Mouse (Mus musculus) G1E (cell line): ENCODE results near the gene Cacng4. TPM values are rescaled to one million over a fixed set of nuclear protein-coding genes. Genes with fewer than 3 reads are reported as not detected.

Experiments used
- ATAC-seq: 2 replicates; pipeline ENCODE4 v1.8.0; 2016; ENCODE audit warnings: mild to moderate bottlenecking; ENCODE audit not compliant: insufficient number of reproducible peaks, poor library complexity, low FRiP score, severe bottlenecking; ENCODE audit errors: extremely low read depth
- DNase-seq: peaks from one replicate; pipeline ENCODE4 v3.0.0; 2012; ENCODE audit warnings: low spot score
- H3K27me3 ChIP-seq: 2 replicates; pipeline ENCODE4 v1.6.1; 2012; ENCODE audit warnings: mild to moderate bottlenecking, low read length, inconsistent platforms; ENCODE audit not compliant: insufficient read depth
- H3K36me3 ChIP-seq: replicated peaks from 2 replicates; pipeline ENCODE3; 2012; ENCODE audit warnings: mild to moderate bottlenecking, inconsistent platforms
- H3K4me1 ChIP-seq: 2 replicates; pipeline ENCODE4 v1.6.1; 2012; ENCODE audit warnings: low read depth, low read length, inconsistent platforms, mixed read lengths; ENCODE audit not compliant: insufficient read depth
- H3K4me3 ChIP-seq: 2 replicates; pipeline ENCODE4 v1.5.1; 2012; ENCODE audit warnings: low read depth, mild to moderate bottlenecking, inconsistent platforms, low read length, moderate library complexity, mixed read lengths
- H3K9me3 ChIP-seq: replicated peaks from 2 replicates; pipeline ENCODE4 v1.6.1; 2012; ENCODE audit warnings: inconsistent platforms
- CTCF ChIP-seq: IDR thresholded peaks from 2 replicates; pipeline ENCODE4 v1.5.1; 2012; ENCODE audit warnings: low read depth, low read length, inconsistent platforms, mixed read lengths
- GATA1 ChIP-seq: IDR thresholded peaks from 2 replicates; pipeline ENCODE4 v1.6.1; 2012; ENCODE audit warnings: borderline replicate concordance, low read length, inconsistent platforms, mixed read lengths
- GATA2 ChIP-seq: IDR thresholded peaks from 2 replicates; pipeline ENCODE4 v1.6.1; 2012; ENCODE audit warnings: low read depth, low read length, inconsistent platforms, borderline replicate concordance
- POLR2AphosphoS5 ChIP-seq: IDR thresholded peaks from 2 replicates; pipeline ENCODE4 v1.6.1; 2012; ENCODE audit warnings: low read depth, low read length, inconsistent platforms; ENCODE audit not compliant: insufficient replicate concordance
- TAL1 ChIP-seq: conservative IDR thresholded peaks from 2 replicates; pipeline ENCODE4 v1.6.1; 2012; ENCODE audit warnings: low read depth, low read length, inconsistent platforms, mixed read lengths
- polyA plus RNA-seq: library from polyadenylated mRNA; stranded (reverse); fragments of >175 nt; gene quantifications from 2 replicates; pipeline ENCODE4 v1.2.3, GENCODE M21; 2012
- total RNA-seq, 2 experiments: library from RNA; stranded (forward) in 1 of 2; stranded (reverse) in 1 of 2; fragments of 200-1000 nt in 1 of 2; fragments of >200 nt in 1 of 2; fragmentation: Nextera tagmentation in 1 of 2; gene quantifications; 2 replicates each; pipeline ENCODE4 v1.2.3; 2014 to 2017

The Cacng4 gene
- total and polyA plus RNA-seq, 3 experiments, result 0.11 TPM; not detected in 2

GRCm38 (mm10) chr11:107761790-107762500 is 32.4 kb downstream of the Cacng4 start:
- ATAC-seq, result no peak
- TF ChIP-seq GATA1, result no peak
- TF ChIP-seq POLR2AphosphoS5, result no peak
- no peak for TF ChIP-seq TAL1
- TF ChIP-seq GATA2, result no peak
- TF ChIP-seq CTCF, result no peak
- H3K9me3 ChIP-seq, result no peaks in the 10 kb centered on the region
- H3K4me3 ChIP-seq, result no peak overlapping the region
- no peaks in the 10 kb centered on the region for H3K36me3 ChIP-seq
- no peak for DNase-seq
- 0 out of 2 replicates have a peak, but pooled peaks cover 4% of the 10 kb centered on the region for H3K4me1 ChIP-seq
- peaks cover 27% of the 10 kb centered on the region for H3K27me3 ChIP-seq

- TF ChIP-seq POLR2AphosphoS5 (no peak), CTCF (no peak), GATA1 (no peak)
- no peaks in the 10 kb centered on the region for H3K9me3 ChIP-seq
- H3K4me1 ChIP-seq, result 0 out of 2 replicates have a peak, but pooled peaks cover 4% of the 10 kb centered on the region
- no peaks in the 10 kb centered on the region for H3K36me3 ChIP-seq
- no peak overlapping the region for H3K4me3 ChIP-seq
- ATAC-seq, result no peak
- DNase-seq, result no peak
- H3K27me3 ChIP-seq, result peaks cover 31% of the 10 kb centered on the region
Measured at GRCm38 (mm10) chr11:107760001-107760400, 34.4 kb downstream of the Cacng4 start.

- Histone ChIP-seq H3K4me3 (no peak overlapping the region), H3K36me3 (no peaks in the 10 kb centered on the region), H3K27me3 (peaks cover 34% of the 10 kb centered on the region), H3K4me1 (0 out of 2 replicates have a peak, but pooled peaks cover 4% of the 10 kb centered on the region), H3K9me3 (no peaks in the 10 kb centered on the region)
- ATAC-seq (no peak), DNase-seq (no peak)
- no peak for TF ChIP-seq CTCF
- no peak for TF ChIP-seq GATA1
- TF ChIP-seq GATA2, result no peak
- no peak for TF ChIP-seq POLR2AphosphoS5
- no peak for TF ChIP-seq TAL1
Measured at GRCm38 (mm10) chr11:107759516-107759915, 34.8 kb downstream of the Cacng4 start.

- no peak for ATAC-seq
- Histone ChIP-seq H3K27me3 (peaks cover 26% of the 10 kb centered on the region), H3K36me3 (no peaks in the 10 kb centered on the region), H3K9me3 (no peaks in the 10 kb centered on the region), H3K4me1 (no peaks in the 10 kb centered on the region), H3K4me3 (no peak overlapping the region)
- no peak for TF ChIP-seq TAL1
- TF ChIP-seq GATA1, result no peak
- TF ChIP-seq CTCF, result no peak
- no peak for TF ChIP-seq GATA2
- no peak for TF ChIP-seq POLR2AphosphoS5
- no peak for DNase-seq
Measured at GRCm38 (mm10) chr11:107749114-107749513, 45.2 kb downstream of the Cacng4 start.

- Histone ChIP-seq H3K4me1 (no peaks in the 10 kb centered on the region), H3K4me3 (no peak overlapping the region), H3K36me3 (no peaks in the 10 kb centered on the region), H3K9me3 (no peaks in the 10 kb centered on the region), H3K27me3 (peaks cover 29% of the 10 kb centered on the region)
- TF ChIP-seq CTCF (no peak), GATA1 (no peak), TAL1 (no peak), POLR2AphosphoS5 (no peak), GATA2 (no peak)
- DNase-seq (no peak), ATAC-seq (no peak; the same call in 1 of the 2 replicates)
Measured at GRCm38 (mm10) chr11:107748243-107749035, 45.9 kb downstream of the Cacng4 start.

- ATAC-seq (no peak), DNase-seq (no peak)
- peaks cover 40% of the 10 kb centered on the region for H3K27me3 ChIP-seq
- H3K4me1 ChIP-seq, result no peaks in the 10 kb centered on the region
- no peak overlapping the region for H3K4me3 ChIP-seq
- H3K9me3 ChIP-seq, result no peaks in the 10 kb centered on the region
- H3K36me3 ChIP-seq, result no peaks in the 10 kb centered on the region
- TF ChIP-seq GATA2, result no peak
- TF ChIP-seq CTCF, result no peak
- no peak for TF ChIP-seq TAL1
- no peak for TF ChIP-seq POLR2AphosphoS5
- no peak for TF ChIP-seq GATA1
Measured at GRCm38 (mm10) chr11:107743100-107743499, 51.3 kb downstream of the Cacng4 start.
